Mouse (Mus musculus) thymus, postnatal 14 days (tissue): Measurements from ENCODE around the gene Tmx4.
"Not testable (repeated sequence)": the region's sequence is repeated elsewhere in the genome, so short reads cannot be mapped to it uniquely, and the experiment has no call there.

Experiments used
- DNase-seq: peaks from one replicate; pipeline ENCODE4 v3.0.0; 2021

Tmx4 gene

GRCm38 (mm10) chr2:134643514-134644300 is at the start of gene Tmx4:
TSS of gene Tmx4 (minus strand) at chr2:134644145.
- peak; percentile 100 for DNase-seq

- no peak for DNase-seq
Measured at GRCm38 (mm10) chr2:134692125-134692524, 48.2 kb upstream of the Tmx4 start.

GRCm38 (mm10) chr2:134691055-134691454 is 47.1 kb upstream of the Tmx4 start:
- no peak for DNase-seq

GRCm38 (mm10) chr2:134682326-134682725 is 38.4 kb upstream of the Tmx4 start:
- DNase-seq, result no peak

GRCm38 (mm10) chr2:134681271-134681961 is 37.5 kb upstream of the Tmx4 start:
- no peak for DNase-seq

GRCm38 (mm10) chr2:134679567-134679966 is 35.6 kb upstream of the Tmx4 start:
- no peak for DNase-seq

- no peak for DNase-seq
Measured at GRCm38 (mm10) chr2:134675465-134675864, 31.5 kb upstream of the Tmx4 start.

- DNase-seq, result peak; percentile 65
Measured at GRCm38 (mm10) chr2:134673604-134674003, 29.7 kb upstream of the Tmx4 start.

- no peak for DNase-seq
Measured at GRCm38 (mm10) chr2:134656477-134656876, 12.5 kb upstream of the Tmx4 start.

GRCm38 (mm10) chr2:134654668-134655067 is 10.7 kb upstream of the Tmx4 start:
- DNase-seq, result no peak

- DNase-seq, result no peak
Measured at GRCm38 (mm10) chr2:134652759-134653158, 8.8 kb upstream of the Tmx4 start.

- no peak for DNase-seq
Measured at GRCm38 (mm10) chr2:134648999-134649398, 5.1 kb upstream of the Tmx4 start.

- DNase-seq, result no peak
Measured at GRCm38 (mm10) chr2:134645752-134646151, 1.8 kb upstream of the Tmx4 start.

- DNase-seq, result no peak
Measured at GRCm38 (mm10) chr2:134645166-134645565, 1.2 kb upstream of the Tmx4 start.

GRCm38 (mm10) chr2:134644301-134644912 is 462 bp upstream of the Tmx4 start:
- no peak for DNase-seq

- no peak for DNase-seq
Measured at GRCm38 (mm10) chr2:134642377-134642776, 1.6 kb downstream of the Tmx4 start.

GRCm38 (mm10) chr2:134641372-134641771 is 2.6 kb downstream of the Tmx4 start:
- no peak for DNase-seq

- no peak for DNase-seq
Measured at GRCm38 (mm10) chr2:134640398-134640797, 3.5 kb downstream of the Tmx4 start.

- not testable (repeated sequence) for DNase-seq
Measured at GRCm38 (mm10) chr2:134628541-134628940, 15.4 kb downstream of the Tmx4 start.

- no peak for DNase-seq
Measured at GRCm38 (mm10) chr2:134604935-134605334, 39.0 kb downstream of the Tmx4 start.

- no peak for DNase-seq
Measured at GRCm38 (mm10) chr2:134591081-134591694, 52.8 kb downstream of the Tmx4 start.

- no peak for DNase-seq
Measured at GRCm38 (mm10) chr2:134585243-134585642, 58.7 kb downstream of the Tmx4 start.

GRCm38 (mm10) chr2:134559422-134559821 is 84.5 kb downstream of the Tmx4 start:
- DNase-seq, result no peak
